ENCODE assay signal across 7 mouse cellular contexts in the genomic region with DNA sequence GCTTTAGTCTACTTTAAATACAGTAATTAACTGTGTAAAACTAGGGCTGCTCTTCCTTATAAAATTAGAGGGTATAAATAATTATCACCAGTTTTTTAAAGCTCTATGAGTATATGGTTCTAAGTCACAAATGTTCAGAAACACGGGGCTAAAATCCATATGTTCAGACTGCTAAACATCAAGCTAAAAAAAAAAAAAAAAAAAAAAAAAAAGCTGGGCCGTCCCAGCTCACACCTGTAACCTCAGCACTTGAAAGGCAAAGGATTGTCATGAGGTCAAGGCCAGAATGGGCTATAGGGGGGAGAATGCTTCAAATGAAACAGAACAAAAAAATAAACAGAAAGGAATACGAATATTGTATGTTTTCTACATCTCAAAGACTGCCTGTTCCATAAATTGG. TPM values are rescaled to one million over a fixed set of nuclear protein-coding genes. Genes with fewer than 3 reads are reported as not detected.
A peak's percentile ranks its signal among the peaks of the same experiment; 100 is the strongest.
DNase-seq lines count a peak whose midpoint lies in the region; ATAC-seq and TF ChIP-seq lines count a peak whose summit lies in the region.

No protein-coding gene starts in this region.

- H3K4me2 ChIP-seq in forebrain, embryonic 12.5 days, result peak overlapping the region; percentile 51
- peak overlapping the region; percentile 38 for H3K4me2 ChIP-seq in limb, embryonic 14.5 days (replicated peaks; ENCODE audit: low read depth, low read length, severe bottlenecking)
- peak overlapping the region; percentile 39 for H3K4me2 ChIP-seq in stomach, embryonic 15.5 days

- H3K9ac ChIP-seq in forebrain, embryonic 12.5 days, result peak overlapping the region; percentile 57
- H3K9ac ChIP-seq in limb, embryonic 14.5 days (ENCODE audit: low read depth, low read length, severe bottlenecking), result peak overlapping the region; percentile 56
- peak overlapping the region; percentile 48; the same call in 1 of the 2 replicates for H3K9ac ChIP-seq in stomach, embryonic 15.5 days

- no peak for ATAC-seq in megakaryocyte, adult 5-6 weeks (ENCODE audit: poor library complexity, severe bottlenecking)
- no peak for ATAC-seq in forebrain, embryonic 12.5 days (ENCODE audit: low FRiP score)
- no peak for ATAC-seq in limb, embryonic 14.5 days (ENCODE audit: low FRiP score, low read depth)
- no peak for ATAC-seq in stomach, embryonic 15.5 days (ENCODE audit: insufficient read depth, low FRiP score, low read depth)

- peak overlapping the region; percentile 96 for H3K4me3 ChIP-seq in megakaryocyte, embryonic 14.5 days (replicated peaks)
- H3K4me3 ChIP-seq in forebrain, embryonic 12.5 days (replicated peaks), result peak overlapping the region; percentile 55
- H3K4me3 ChIP-seq in limb, embryonic 14.5 days (replicated peaks; ENCODE audit: low read length), result peak overlapping the region; percentile 54
- peak overlapping the region; percentile 59 for H3K4me3 ChIP-seq in stomach, embryonic 15.5 days (replicated peaks)

- TF ChIP-seq POLR2A in limb, embryonic 14.5 days (IDR thresholded peaks at IDR 0.05; ENCODE audit: borderline replicate concordance, extremely low read depth, insufficient read depth, insufficient read length), result no peak

- no peaks in the 10 kb centered on the region for H3K9me3 ChIP-seq in megakaryocyte, embryonic 14.5 days
- H3K9me3 ChIP-seq in forebrain, embryonic 12.5 days, result no peaks in the 10 kb centered on the region
- no peaks in the 10 kb centered on the region for H3K9me3 ChIP-seq in limb, embryonic 14.5 days (ENCODE audit: control insufficient read depth, low read length)
- no peaks in the 10 kb centered on the region for H3K9me3 ChIP-seq in stomach, embryonic 15.5 days

- DNase-seq in limb, embryonic 14.5 days (ENCODE audit: low spot score), result no peak
- DNase-seq in yolk sac, embryonic 10.5 days (ENCODE audit: low spot score), result no peak
- DNase-seq in spleen, adult 12 weeks (ENCODE audit: low spot score), result no peak

- H3K27ac ChIP-seq in forebrain, embryonic 12.5 days, result no peak overlapping the region
- no peak overlapping the region for H3K27ac ChIP-seq in limb, embryonic 14.5 days (replicated peaks; ENCODE audit: low read depth, low read length)
- H3K27ac ChIP-seq in stomach, embryonic 15.5 days, result no peak overlapping the region

- peaks cover 6% of the 10 kb centered on the region for H3K27me3 ChIP-seq in megakaryocyte, embryonic 14.5 days (replicated peaks)
- H3K27me3 ChIP-seq in forebrain, embryonic 12.5 days, result no peaks in the 10 kb centered on the region; the same call in 1 of the 2 replicates
- no peaks in the 10 kb centered on the region for H3K27me3 ChIP-seq in limb, embryonic 14.5 days (ENCODE audit: control insufficient read depth, insufficient read depth, low read length)
- no peaks in the 10 kb centered on the region for H3K27me3 ChIP-seq in stomach, embryonic 15.5 days (replicated peaks)

- H3K4me1 ChIP-seq in megakaryocyte, embryonic 14.5 days, result peaks cover 33% of the 10 kb centered on the region
- no peaks in the 10 kb centered on the region; the same call in 1 of the 2 replicates for H3K4me1 ChIP-seq in forebrain, embryonic 12.5 days
- 0 out of 2 replicates have a peak, but pooled peaks cover 3% of the 10 kb centered on the region for H3K4me1 ChIP-seq in limb, embryonic 14.5 days (ENCODE audit: control insufficient read depth, insufficient read depth, low read length)
- no peaks in the 10 kb centered on the region for H3K4me1 ChIP-seq in stomach, embryonic 15.5 days

- WGBS in forebrain, embryonic 12.5 days, result 25% methylated on average over 3 of the region's 3 CpGs
- WGBS in limb, embryonic 14.5 days, result 17% methylated on average over 3 of the region's 3 CpGs
- 17% methylated on average over 3 of the region's 3 CpGs for WGBS in stomach, embryonic 15.5 days

- H3K36me3 ChIP-seq in megakaryocyte, embryonic 14.5 days (replicated peaks; ENCODE audit: low read length), result peaks cover 7% of the 10 kb centered on the region
- H3K36me3 ChIP-seq in forebrain, embryonic 12.5 days (replicated peaks), result no peaks in the 10 kb centered on the region
- no peaks in the 10 kb centered on the region for H3K36me3 ChIP-seq in limb, embryonic 14.5 days (ENCODE audit: control insufficient read depth, insufficient read depth, low read length)
- no peaks in the 10 kb centered on the region for H3K36me3 ChIP-seq in stomach, embryonic 15.5 days

RNA-seq across cellular contexts. Expression of a gene that starts 0.9 kb away (rescaled TPM):
- polyA plus RNA-seq in megakaryocyte, embryonic 14.5 days (2012; ENCODE audit: insufficient read depth, low replicate concordance), result 7.8 TPM in 1 of 2 replicates, not detected in the other
- 48.6 and 55.6 TPM in 2 replicates for total RNA-seq in megakaryocyte, adult 5-6 weeks (2015)
- 72.5 and 75.7 TPM in 2 replicates for total RNA-seq in megakaryocyte, adult 5-6 weeks (2017)
- 33.5 and 38.3 TPM in 2 replicates for polyA plus RNA-seq in forebrain, embryonic 12.5 days (2016; fragmentation: Nextera tagmentation; extraction: Ambion mirVana)
- 24.3 and 26.8 TPM in 2 replicates for polyA plus RNA-seq in limb, embryonic 14.5 days (2012; rRNA removed)
- polyA plus RNA-seq in limb, embryonic 14.5 days (2014; fragmentation: Nextera tagmentation; extraction: Ambion mirVana), result 55.3 and 60.1 TPM in 2 replicates
- 74.3 and 79.6 TPM in 2 replicates for polyA plus RNA-seq in stomach, embryonic 15.5 days (2015; fragmentation: Nextera tagmentation; extraction: Ambion mirVana)

RNA-seq across cellular contexts. Expression of a gene that starts 4.7 kb away (rescaled TPM):
- 5.5 and 18.9 TPM in 2 replicates for polyA plus RNA-seq in megakaryocyte, embryonic 14.5 days (2012; ENCODE audit: insufficient read depth, low replicate concordance)
- total RNA-seq in megakaryocyte, adult 5-6 weeks (2015), result 306 and 313 TPM in 2 replicates
- total RNA-seq in megakaryocyte, adult 5-6 weeks (2017), result 331 and 383 TPM in 2 replicates
- polyA plus RNA-seq in forebrain, embryonic 12.5 days (2016; fragmentation: Nextera tagmentation; extraction: Ambion mirVana), result 284 and 287 TPM in 2 replicates
- polyA plus RNA-seq in limb, embryonic 14.5 days (2012; rRNA removed), result 241 and 276 TPM in 2 replicates
- 371 and 402 TPM in 2 replicates for polyA plus RNA-seq in limb, embryonic 14.5 days (2014; fragmentation: Nextera tagmentation; extraction: Ambion mirVana)
- polyA plus RNA-seq in stomach, embryonic 15.5 days (2015; fragmentation: Nextera tagmentation; extraction: Ambion mirVana), result 412 and 422 TPM in 2 replicates

RNA-seq across cellular contexts. Expression of a gene that starts 16.3 kb away (rescaled TPM):
- polyA plus RNA-seq in megakaryocyte, embryonic 14.5 days (2012; ENCODE audit: insufficient read depth, low replicate concordance), result 0.06 TPM in 1 of 2 replicates, not detected in the other
- 25.0 and 27.5 TPM in 2 replicates for total RNA-seq in megakaryocyte, adult 5-6 weeks (2015)
- total RNA-seq in megakaryocyte, adult 5-6 weeks (2017), result 23.5 and 46.6 TPM in 2 replicates
- polyA plus RNA-seq in forebrain, embryonic 12.5 days (2016; fragmentation: Nextera tagmentation; extraction: Ambion mirVana), result 24.8 and 25.0 TPM in 2 replicates
- 10.3 and 10.7 TPM in 2 replicates for polyA plus RNA-seq in limb, embryonic 14.5 days (2012; rRNA removed)
- 30.0 and 34.6 TPM in 2 replicates for polyA plus RNA-seq in limb, embryonic 14.5 days (2014; fragmentation: Nextera tagmentation; extraction: Ambion mirVana)
- polyA plus RNA-seq in stomach, embryonic 15.5 days (2015; fragmentation: Nextera tagmentation; extraction: Ambion mirVana), result 22.5 and 24.8 TPM in 2 replicates

Comparison
In these comparisons a context has a peak if more than half of its experiments do, and no peak if none do; other contexts are left out.
1. RNA of a gene that starts 4.7 kb away (polyA plus RNA-seq): 412 to 422 TPM in stomach, embryonic 15.5 days, 241 to 402 TPM in limb, embryonic 14.5 days and 284 to 287 TPM in forebrain, embryonic 12.5 days; 5.5 to 18.9 TPM in megakaryocyte, embryonic 14.5 days; every median in the first group is over 10 times any median in the second.
2. RNA of a gene that starts 16.3 kb away (polyA plus RNA-seq): 10.3 to 34.6 TPM in limb, embryonic 14.5 days, 24.8 to 25.0 TPM in forebrain, embryonic 12.5 days and 22.5 to 24.8 TPM in stomach, embryonic 15.5 days; 0.06 TPM in megakaryocyte, embryonic 14.5 days; every median in the first group is over 10 times any median in the second.
3. Peak in every context shown above with its lines, with median percentiles within 50 percentile points of each other: H3K4me3 ChIP-seq, H3K4me2 ChIP-seq and H3K9ac ChIP-seq.